In the genomic region with DNA sequence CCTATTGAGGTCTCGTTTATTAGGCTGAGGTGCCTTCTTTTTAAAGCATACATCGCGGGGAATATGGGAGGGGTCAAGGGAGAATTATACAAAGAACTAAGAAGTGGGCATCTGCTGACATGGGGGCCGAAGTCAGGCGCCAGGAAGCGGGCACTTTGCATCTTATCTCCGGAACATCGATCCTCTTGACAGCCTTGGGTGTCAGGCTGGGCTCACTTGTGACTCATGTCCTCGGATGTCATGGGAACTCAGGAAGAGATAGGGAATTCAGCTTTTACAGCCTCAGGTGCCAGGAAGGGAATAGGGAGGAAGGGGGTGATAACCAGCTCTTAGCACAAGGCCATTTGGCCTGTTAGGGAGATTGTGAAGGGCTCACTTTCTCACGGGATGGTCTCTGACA, we compare ENCODE assay signal across 35 mouse cellular contexts. TPM values are rescaled to one million over a fixed set of nuclear protein-coding genes. Genes with fewer than 3 reads are reported as not detected.
"Had no signal": no experiment of that assay in that cellular context is flagged by ENCODE, and none has a peak within 500 bp of the region (broad histone marks: within the 10 kb centered on the region; RNA-seq: fewer than 3 reads in every experiment).

No protein-coding gene starts in this region.

RNA-seq across cellular contexts. Expression of a gene that starts 12.7 kb away (rescaled TPM):
- total RNA-seq: common myeloid progenitor, adult 5-6 weeks; forebrain, postnatal 0 days; gastrocnemius, adult 18-20 months; gastrocnemius, adult 2 months; gastrocnemius, adult 8-10 months; gastrocnemius, postnatal 10 days; gastrocnemius, postnatal 14 days; gastrocnemius, postnatal 25 days; gastrocnemius, postnatal 36 days; gastrocnemius, postnatal 4 days had no signal
- polyA plus RNA-seq: cortical plate, adult 2 months; embryonic facial prominence, embryonic 10.5 days; embryonic facial prominence, embryonic 11.5 days; embryonic facial prominence, embryonic 12.5 days; embryonic facial prominence, embryonic 13.5 days; embryonic facial prominence, embryonic 14.5 days; embryonic facial prominence, embryonic 15.5 days; erythroblast, embryonic 14.5 days; forebrain, embryonic 10.5 days; forebrain, embryonic 11.5 days; forebrain, embryonic 12.5 days; forebrain, embryonic 13.5 days; forebrain, embryonic 14.5 days; forebrain, embryonic 15.5 days; forebrain, embryonic 16.5 days; forebrain, postnatal 0 days; frontal cortex, adult 2 months; heart, embryonic 10.5 days; heart, embryonic 11.5 days; heart, embryonic 12.5 days; heart, embryonic 13.5 days had no signal

RNA-seq across cellular contexts. Expression of a gene that starts 25.5 kb away (rescaled TPM):
- total RNA-seq: common myeloid progenitor, adult 5-6 weeks; forebrain, postnatal 0 days; gastrocnemius, adult 18-20 months; gastrocnemius, adult 2 months; gastrocnemius, adult 8-10 months; gastrocnemius, postnatal 10 days; gastrocnemius, postnatal 14 days; gastrocnemius, postnatal 25 days; gastrocnemius, postnatal 36 days; gastrocnemius, postnatal 4 days; granulocyte monocyte progenitor cell, adult 5-6 weeks; heart, adult 18-20 months; heart, adult 2 months; heart, adult 8-10 months had no signal
- polyA plus RNA-seq: cortical plate, adult 2 months; embryonic facial prominence, embryonic 10.5 days; embryonic facial prominence, embryonic 11.5 days; embryonic facial prominence, embryonic 12.5 days; embryonic facial prominence, embryonic 13.5 days; embryonic facial prominence, embryonic 14.5 days; embryonic facial prominence, embryonic 15.5 days; erythroblast, embryonic 14.5 days; forebrain, embryonic 10.5 days; forebrain, embryonic 11.5 days; forebrain, embryonic 12.5 days; forebrain, embryonic 13.5 days; forebrain, embryonic 14.5 days; forebrain, embryonic 15.5 days; forebrain, embryonic 16.5 days; forebrain, postnatal 0 days; frontal cortex, adult 2 months; gonadal fat pad, adult 2 months; heart, embryonic 10.5 days; heart, embryonic 11.5 days; heart, embryonic 12.5 days; heart, embryonic 13.5 days had no signal

RNA-seq across cellular contexts. Expression of a gene that starts 30.9 kb away (rescaled TPM):
- total RNA-seq: common myeloid progenitor, adult 5-6 weeks; forebrain, postnatal 0 days; gastrocnemius, adult 18-20 months; gastrocnemius, adult 2 months; gastrocnemius, adult 8-10 months; gastrocnemius, postnatal 10 days; gastrocnemius, postnatal 14 days; gastrocnemius, postnatal 25 days; gastrocnemius, postnatal 36 days; gastrocnemius, postnatal 4 days; granulocyte monocyte progenitor cell, adult 5-6 weeks; heart, adult 18-20 months; heart, adult 2 months; heart, adult 8-10 months had no signal
- polyA plus RNA-seq: cortical plate, adult 2 months; embryonic facial prominence, embryonic 10.5 days; embryonic facial prominence, embryonic 11.5 days; embryonic facial prominence, embryonic 12.5 days; embryonic facial prominence, embryonic 13.5 days; embryonic facial prominence, embryonic 14.5 days; embryonic facial prominence, embryonic 15.5 days; erythroblast, embryonic 14.5 days; forebrain, embryonic 10.5 days; forebrain, embryonic 11.5 days; forebrain, embryonic 12.5 days; forebrain, embryonic 13.5 days; forebrain, embryonic 14.5 days; forebrain, embryonic 15.5 days; forebrain, embryonic 16.5 days; forebrain, postnatal 0 days; frontal cortex, adult 2 months; gonadal fat pad, adult 2 months; heart, embryonic 10.5 days; heart, embryonic 11.5 days; heart, embryonic 12.5 days; heart, embryonic 13.5 days had no signal

RNA-seq across cellular contexts. Expression of a gene that starts 48.3 kb away (rescaled TPM):
- total RNA-seq: common myeloid progenitor, adult 5-6 weeks; forebrain, postnatal 0 days; gastrocnemius, adult 18-20 months; gastrocnemius, adult 2 months; gastrocnemius, adult 8-10 months; gastrocnemius, postnatal 10 days; gastrocnemius, postnatal 14 days; gastrocnemius, postnatal 25 days; gastrocnemius, postnatal 36 days; gastrocnemius, postnatal 4 days; granulocyte monocyte progenitor cell, adult 5-6 weeks; heart, adult 18-20 months; heart, adult 2 months; heart, adult 8-10 months had no signal
- polyA plus RNA-seq: cortical plate, adult 2 months; embryonic facial prominence, embryonic 10.5 days; embryonic facial prominence, embryonic 11.5 days; embryonic facial prominence, embryonic 12.5 days; embryonic facial prominence, embryonic 13.5 days; embryonic facial prominence, embryonic 14.5 days; embryonic facial prominence, embryonic 15.5 days; erythroblast, embryonic 14.5 days; forebrain, embryonic 10.5 days; forebrain, embryonic 11.5 days; forebrain, embryonic 12.5 days; forebrain, embryonic 13.5 days; forebrain, embryonic 14.5 days; forebrain, embryonic 15.5 days; forebrain, embryonic 16.5 days; forebrain, postnatal 0 days; frontal cortex, adult 2 months; heart, adult 2 months; heart, embryonic 10.5 days; heart, embryonic 11.5 days; heart, embryonic 12.5 days; heart, embryonic 13.5 days had no signal

RNA-seq across cellular contexts. Expression of a gene that starts 48.8 kb away (rescaled TPM):
- total RNA-seq: forebrain, postnatal 0 days; gastrocnemius, adult 18-20 months; gastrocnemius, adult 2 months; gastrocnemius, adult 8-10 months; gastrocnemius, postnatal 10 days; gastrocnemius, postnatal 14 days; gastrocnemius, postnatal 25 days; gastrocnemius, postnatal 36 days; gastrocnemius, postnatal 4 days; granulocyte monocyte progenitor cell, adult 5-6 weeks; heart, adult 18-20 months; heart, adult 8-10 months had no signal
- polyA plus RNA-seq: embryonic facial prominence, embryonic 10.5 days; embryonic facial prominence, embryonic 11.5 days; embryonic facial prominence, embryonic 12.5 days; embryonic facial prominence, embryonic 13.5 days; embryonic facial prominence, embryonic 14.5 days; embryonic facial prominence, embryonic 15.5 days; erythroblast, embryonic 14.5 days; forebrain, embryonic 10.5 days; forebrain, embryonic 11.5 days; forebrain, embryonic 12.5 days; forebrain, embryonic 13.5 days; forebrain, embryonic 14.5 days; forebrain, embryonic 15.5 days; forebrain, embryonic 16.5 days; gonadal fat pad, adult 2 months; heart, embryonic 10.5 days; heart, embryonic 11.5 days; heart, embryonic 12.5 days; heart, embryonic 13.5 days had no signal
